Mouse (Mus musculus): ENCODE results near the gene Tor2a. TPM values are rescaled to one million over a fixed set of nuclear protein-coding genes. Genes with fewer than 3 reads are reported as not detected.

Gene Tor2a
- total RNA-seq, 2 experiments from 2014 or later = 32.2 to 33.3 TPM

GRCm38 (mm10) chr2:32759001-32759400 lies 2.0 kb downstream of the Tor2a start:
- no peak for DNase-seq (ENCODE audit: extremely low spot score in 1 of 2, low spot score in 1 of 2)

GRCm38 (mm10) chr2:32761361-32761760 lies 4.3 kb downstream of the Tor2a start:
- DNase-seq (ENCODE audit: extremely low spot score in 1 of 2, low spot score in 1 of 2) = no peak

GRCm38 (mm10) chr2:32761859-32762258 lies 4.8 kb downstream of the Tor2a start:
- no peak for DNase-seq (ENCODE audit: extremely low spot score in 1 of 2, low spot score in 1 of 2)

- DNase-seq (ENCODE audit: extremely low spot score in 1 of 2, low spot score in 1 of 2) = no peak
These were observed 6.3 kb downstream of the Tor2a start for GRCm38 (mm10) chr2:32763353-32763752.

- DNase-seq (ENCODE audit: extremely low spot score in 1 of 2, low spot score in 1 of 2) = no peak
These were observed 10.2 kb downstream of the Tor2a start for GRCm38 (mm10) chr2:32767241-32767640.

- DNase-seq (ENCODE audit: extremely low spot score in 1 of 2, low spot score in 1 of 2) = no peak
These were observed 11.7 kb downstream of the Tor2a start for GRCm38 (mm10) chr2:32768661-32769285.

GRCm38 (mm10) chr2:32769327-32770085 lies 12.5 kb downstream of the Tor2a start:
- DNase-seq (ENCODE audit: extremely low spot score in 1 of 2, low spot score in 1 of 2) = no peak

- DNase-seq (ENCODE audit: extremely low spot score in 1 of 2, low spot score in 1 of 2) = no peak
These were observed 14.9 kb downstream of the Tor2a start for GRCm38 (mm10) chr2:32771886-32772285.

- DNase-seq (ENCODE audit: extremely low spot score in 1 of 2, low spot score in 1 of 2) = no peak
These were observed 15.7 kb downstream of the Tor2a start for GRCm38 (mm10) chr2:32772626-32773279.

- peak; percentile 91 to 97 for DNase-seq (ENCODE audit: extremely low spot score in 1 of 2, low spot score in 1 of 2)
These were observed 18.5 kb downstream of the Tor2a start, which contains the start of the genes Ttc16 and Ptrh1 for GRCm38 (mm10) chr2:32775359-32776074. Gene Ttc16 (minus strand): TSS chr2:32775633. Gene Ptrh1 (plus strand): TSS chr2:32775786.

- no peak for DNase-seq (ENCODE audit: extremely low spot score in 1 of 2, low spot score in 1 of 2)
These were observed 19.2 kb downstream of the Tor2a start for GRCm38 (mm10) chr2:32776192-32776591.

- no peak for DNase-seq (ENCODE audit: extremely low spot score in 1 of 2, low spot score in 1 of 2)
These were observed 21.0 kb downstream of the Tor2a start for GRCm38 (mm10) chr2:32778081-32778480.

- peak; percentile 38 to 67 for DNase-seq (ENCODE audit: extremely low spot score in 1 of 2, low spot score in 1 of 2)
These were observed 22.1 kb downstream of the Tor2a start for GRCm38 (mm10) chr2:32779131-32779530.

- DNase-seq (ENCODE audit: extremely low spot score in 1 of 2, low spot score in 1 of 2) = no peak
These were observed 22.7 kb downstream of the Tor2a start for GRCm38 (mm10) chr2:32779714-32780113.

GRCm38 (mm10) chr2:32781710-32782109 lies 24.7 kb downstream of the Tor2a start:
- no peak for DNase-seq (ENCODE audit: extremely low spot score in 1 of 2, low spot score in 1 of 2)

GRCm38 (mm10) chr2:32784048-32784681 lies 27.1 kb downstream of the Tor2a start, which contains the start of gene Cfap157:
Gene Cfap157 (minus strand): TSS chr2:32784428.
- DNase-seq (ENCODE audit: extremely low spot score in 1 of 2, low spot score in 1 of 2) = no peak

- peak in 1 of 2 experiments; percentile 31 for DNase-seq (ENCODE audit: extremely low spot score in 1 of 2, low spot score in 1 of 2)
These were observed 30.1 kb downstream of the Tor2a start for GRCm38 (mm10) chr2:32787176-32787575.

GRCm38 (mm10) chr2:32788581-32788980 lies 31.5 kb downstream of the Tor2a start:
- DNase-seq (ENCODE audit: extremely low spot score in 1 of 2, low spot score in 1 of 2) = no peak

GRCm38 (mm10) chr2:32791297-32791696 lies 34.3 kb downstream of the Tor2a start:
- DNase-seq (ENCODE audit: extremely low spot score in 1 of 2, low spot score in 1 of 2) = no peak

All from layer of hippocampus, postnatal 25 days (tissue).